Mouse (Mus musculus): ENCODE measurements at regions not wholly inside any gene's neighbourhood (a gene's known extent, or its start where the extent isn't known, plus 50 kb on each side); places are given as distances from the start of the nearest gene placed in this dataset.

DNA sequence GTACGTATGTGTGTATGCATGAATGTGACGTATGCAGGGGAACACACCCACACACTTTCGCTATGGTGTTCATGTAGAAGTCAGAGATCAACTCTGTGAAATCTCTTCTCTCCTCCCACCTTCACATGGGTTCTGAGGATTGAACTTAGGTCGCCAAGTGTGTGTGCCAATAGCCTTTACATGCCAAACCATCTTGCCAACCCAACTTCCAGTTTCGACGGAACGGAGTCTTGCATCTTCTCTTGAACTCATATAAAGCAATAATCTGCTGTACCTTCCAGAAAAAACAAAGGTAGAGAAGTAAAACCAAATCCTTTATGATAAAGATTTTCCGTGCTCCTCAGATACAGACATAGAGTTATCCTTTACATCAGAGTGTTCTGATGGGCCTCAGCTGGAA lies 208.4 kb upstream of the Epha4 start:
- no peak for TF ChIP-seq POLR2A (IDR thresholded peaks at IDR 0.05; ENCODE audit: control insufficient read depth, low read depth, low read length)
- TF ChIP-seq CTCF (IDR thresholded peaks at IDR 0.05; ENCODE audit: control insufficient read depth, insufficient read depth, insufficient replicate concordance, low read depth, low read length) = no peak
